Mouse (Mus musculus) urinary bladder, postnatal 10 days (tissue): Measurements from ENCODE around the gene Csmd2.
"Not testable (repeated sequence)": the region's sequence is repeated elsewhere in the genome, so short reads cannot be mapped to it uniquely, and the experiment has no call there.

Source experiments
- DNase-seq: peaks from one replicate; pipeline ENCODE4 v3.0.0; 2022; ENCODE audit warnings: low spot score

The Csmd2 gene

GRCm38 (mm10) chr4:128499980-128500379 is 512.3 kb downstream of the Csmd2 start:
- no peak for DNase-seq

- DNase-seq, result no peak
Observed at GRCm38 (mm10) chr4:128506878-128507277, 519.2 kb downstream of the Csmd2 start.

GRCm38 (mm10) chr4:128509885-128510284 is 522.2 kb downstream of the Csmd2 start:
- no peak for DNase-seq

- no peak for DNase-seq
Observed at GRCm38 (mm10) chr4:128514496-128514895, 526.8 kb downstream of the Csmd2 start.

- no peak for DNase-seq
Observed at GRCm38 (mm10) chr4:128521276-128521675, 533.6 kb downstream of the Csmd2 start.

GRCm38 (mm10) chr4:128543378-128543777 is 555.7 kb downstream of the Csmd2 start:
- DNase-seq, result no peak

- not testable (repeated sequence) for DNase-seq
Observed at GRCm38 (mm10) chr4:128543956-128544486, 556.4 kb downstream of the Csmd2 start.

GRCm38 (mm10) chr4:128550756-128551155 is 563.1 kb downstream of the Csmd2 start:
- DNase-seq, result no peak

- no peak for DNase-seq
Observed at GRCm38 (mm10) chr4:128554198-128554597, 566.5 kb downstream of the Csmd2 start.

GRCm38 (mm10) chr4:128560327-128560726 is 572.7 kb downstream of the Csmd2 start:
- DNase-seq, result no peak

GRCm38 (mm10) chr4:128575811-128576210 is 588.2 kb downstream of the Csmd2 start:
- DNase-seq, result no peak

GRCm38 (mm10) chr4:128579182-128579581 is 591.5 kb downstream of the Csmd2 start:
- no peak for DNase-seq

- no peak for DNase-seq
Observed at GRCm38 (mm10) chr4:128593286-128593685, 605.6 kb downstream of the Csmd2 start.

GRCm38 (mm10) chr4:128594062-128594461 is 606.4 kb downstream of the Csmd2 start:
- DNase-seq, result no peak

- DNase-seq, result no peak
Observed at GRCm38 (mm10) chr4:128597801-128598560, 610.3 kb downstream of the Csmd2 start.

GRCm38 (mm10) chr4:128606586-128606985 is 618.9 kb downstream of the Csmd2 start:
- DNase-seq, result no peak

- no peak for DNase-seq
Observed at GRCm38 (mm10) chr4:128607661-128608060, 620.0 kb downstream of the Csmd2 start.

GRCm38 (mm10) chr4:128609276-128609924 is 621.7 kb downstream of the Csmd2 start:
- no peak for DNase-seq

GRCm38 (mm10) chr4:128609925-128610402 is 622.3 kb downstream of the Csmd2 start, which contains the start of gene Zscan20:
TSS of gene Zscan20 (minus strand) at chr4:128610098.
- DNase-seq, result peak; percentile 77

GRCm38 (mm10) chr4:128610706-128611105 is 623.0 kb downstream of the Csmd2 start:
- no peak for DNase-seq

- DNase-seq, result not testable (repeated sequence)
Observed at GRCm38 (mm10) chr4:128611726-128612125, 624.1 kb downstream of the Csmd2 start.

- DNase-seq, result no peak
Observed at GRCm38 (mm10) chr4:128613326-128613725, 625.7 kb downstream of the Csmd2 start.

GRCm38 (mm10) chr4:128615761-128616160 is 628.1 kb downstream of the Csmd2 start:
- DNase-seq, result no peak
